Mouse (Mus musculus) lung, adult 2 months (tissue): ENCODE data around the gene Rnf150.

Experiments
- CTCF ChIP-seq: fragments of 200-500 bp; IDR thresholded peaks from 2 replicates; pipeline ENCODE4 v1.5.1; 2011; ENCODE audit warnings: mild to moderate bottlenecking, low read length, control low read depth; ENCODE audit not compliant: insufficient read depth
- POLR2A ChIP-seq: fragments of 200-500 bp; IDR thresholded peaks from 2 replicates; pipeline ENCODE4 v1.6.1; 2011; ENCODE audit warnings: low read depth, mild to moderate bottlenecking, control low read depth, low read length, borderline replicate concordance; ENCODE audit errors: extremely low read depth

GRCm38 (mm10) chr8:83046912-83047311 lies 183.8 kb downstream of the Rnf150 start:
- TF ChIP-seq CTCF, result no peak
- TF ChIP-seq POLR2A, result no peak
